Mouse (Mus musculus): ENCODE measurements around the gene Mfsd4a. TPM values are rescaled to one million over a fixed set of nuclear protein-coding genes. Genes with fewer than 3 reads are reported as not detected.

Mfsd4a gene
- 98.5 TPM for polyA plus RNA-seq (2017; shearing (Covaris generic))

DNA sequence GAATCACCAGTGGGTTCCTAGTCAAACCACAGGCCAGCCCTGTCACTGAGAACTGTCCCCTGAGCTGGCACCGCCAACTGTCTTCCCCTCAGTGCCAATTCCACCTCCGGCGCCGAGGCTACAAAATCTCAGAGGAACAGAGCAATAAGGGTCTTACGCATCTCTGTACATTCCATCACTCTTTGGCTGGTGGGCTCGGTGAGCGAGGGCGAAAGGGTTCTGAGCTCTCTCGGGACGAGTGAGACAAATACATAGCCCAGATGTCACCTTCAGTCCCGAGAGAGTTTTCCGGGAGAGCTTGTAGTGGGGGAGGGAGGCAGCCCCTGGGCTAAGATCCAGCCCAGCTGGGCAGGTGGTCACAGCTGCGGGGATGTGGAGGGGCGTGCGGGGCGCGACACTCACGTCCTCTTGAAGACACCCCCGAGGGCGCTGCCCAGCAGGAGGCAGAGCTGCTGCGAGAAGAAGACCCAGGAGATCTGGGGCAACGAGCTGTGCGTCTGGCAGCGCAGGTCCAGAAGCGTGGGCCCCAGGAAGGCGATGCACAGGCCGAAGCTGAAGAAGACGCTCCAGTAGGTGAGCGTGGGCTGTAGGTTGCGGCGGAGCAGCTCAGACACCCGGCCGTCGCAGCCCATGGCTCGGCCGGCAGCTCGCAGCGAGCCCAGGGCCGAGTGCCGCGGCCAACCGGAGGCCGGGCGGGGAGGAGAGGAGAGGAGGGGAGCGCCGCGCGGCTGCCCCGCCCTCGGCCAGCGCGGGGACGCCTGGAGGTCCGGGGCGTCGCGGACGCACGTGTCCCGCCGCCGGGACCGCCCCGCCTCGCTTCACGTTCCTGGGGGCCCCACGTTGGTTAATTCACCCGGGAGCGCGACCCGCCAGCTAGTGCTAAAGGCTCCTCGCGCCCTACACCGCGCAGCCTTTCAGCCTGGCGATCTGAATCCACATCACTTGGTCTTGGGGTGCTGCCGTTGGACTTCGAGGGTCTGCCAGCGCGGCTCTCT is at the start of gene Mfsd4a:
Mfsd4a (minus strand) TSS at position 802 of the 995 bp plus-strand sequence.

DNA sequence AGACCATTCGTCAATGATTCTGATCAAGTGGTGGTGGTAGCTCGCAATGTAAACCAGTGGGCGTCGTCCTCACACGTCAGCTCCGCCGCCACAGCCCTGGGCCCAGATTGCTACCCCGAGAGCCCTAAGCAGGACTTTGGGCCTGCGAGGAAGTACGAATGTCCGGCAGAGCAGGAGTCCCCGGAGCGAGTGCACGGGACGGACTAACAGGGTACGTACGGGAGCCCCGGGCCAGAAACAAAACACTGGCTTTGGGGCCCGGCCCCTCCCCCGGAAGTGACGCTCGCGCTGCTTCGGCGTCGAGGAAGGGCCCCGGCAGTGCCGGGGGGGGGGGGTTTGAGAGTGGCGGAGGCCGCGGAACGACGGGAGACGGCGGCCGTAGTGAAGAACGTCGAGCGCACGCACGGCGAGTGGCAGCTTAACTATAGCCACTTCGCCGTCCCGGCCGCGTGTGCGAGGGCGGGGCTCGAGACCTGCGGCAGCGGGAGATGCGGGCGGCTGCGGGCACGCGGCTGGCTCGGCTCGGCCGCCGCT is 60.5 kb downstream of the Mfsd4a start, which contains the start of gene Elk4:
Elk4 (plus strand) TSS at position 326 of the 534 bp plus-strand sequence.

Other genes starting within 250 kb of the Mfsd4a start
- 57.9 TPM for gene Slc41a1, start 240.6 kb downstream of the Mfsd4a start, polyA plus RNA-seq (2017; shearing (Covaris generic))
- 47.9 TPM for gene Rab29, start 200.8 kb downstream of the Mfsd4a start, polyA plus RNA-seq (2017; shearing (Covaris generic))
- 37.5 TPM for gene Nucks1, start 157.5 kb downstream of the Mfsd4a start, polyA plus RNA-seq (2017; shearing (Covaris generic))
- gene Slc45a3, start 105.1 kb downstream of the Mfsd4a start, polyA plus RNA-seq (2017; shearing (Covaris generic)) = 0.28 TPM
- 75.2 TPM for gene Elk4, start 60.5 kb downstream of the Mfsd4a start, polyA plus RNA-seq (2017; shearing (Covaris generic))
- not detected for gene Cdk18, start 71.6 kb upstream of the Mfsd4a start, polyA plus RNA-seq (2017; shearing (Covaris generic))
- not detected for gene Lemd1, start 123.4 kb upstream of the Mfsd4a start, polyA plus RNA-seq (2017; shearing (Covaris generic))
- not detected for gene AC124108.1, start 123.4 kb upstream of the Mfsd4a start, polyA plus RNA-seq (2017; shearing (Covaris generic))
- gene Gm10188, start 161.7 kb upstream of the Mfsd4a start, polyA plus RNA-seq (2017; shearing (Covaris generic)) = not detected
- gene Klhdc8a, start 230.6 kb upstream of the Mfsd4a start, polyA plus RNA-seq (2017; shearing (Covaris generic)) = not detected
- 4.3 TPM for gene Nuak2, start 248.1 kb upstream of the Mfsd4a start, polyA plus RNA-seq (2017; shearing (Covaris generic))

All from activated CD4-positive, CD25-positive, alpha-beta regulatory T cell, adult 9 weeks (primary cell).